Mouse (Mus musculus) embryonic facial prominence, embryonic 11.5 days (tissue): ENCODE data around the gene Thap4. TPM values are rescaled to one million over a fixed set of nuclear protein-coding genes. Genes with fewer than 3 reads are reported as not detected.

Experiments used
- ATAC-seq: fragments of 200-750 bp; cut with Nextera tagmentation; replicated peaks from 2 replicates; pipeline ENCODE4 v1.8.0; 2017; ENCODE audit warnings: low read depth; ENCODE audit not compliant: insufficient number of reproducible peaks, low FRiP score, low TSS enrichment
- DNase-seq: peaks from one replicate; pipeline ENCODE4 v3.0.0-alpha.2; 2015; ENCODE audit warnings: low spot score
- H3K27ac ChIP-seq: fragments of 300-500 bp; sonication (generic); replicated peaks from 2 replicates; pipeline ENCODE4 v1.5.1; 2014; ENCODE audit warnings: mild to moderate bottlenecking, low read depth, low read length, control low read depth
- H3K27me3 ChIP-seq: fragments of 300-500 bp; sonication (generic); 2 replicates; pipeline ENCODE4 v1.6.1; 2014; ENCODE audit warnings: mild to moderate bottlenecking, low read length, moderate library complexity, mixed read lengths; ENCODE audit not compliant: control insufficient read depth, insufficient read depth
- H3K36me3 ChIP-seq: fragments of 300-500 bp; sonication (generic); replicated peaks from 2 replicates; pipeline ENCODE4 v1.6.1; 2014; ENCODE audit warnings: low read depth, mild to moderate bottlenecking, low read length, moderate library complexity, mixed read lengths; ENCODE audit not compliant: control insufficient read depth, insufficient read depth
- H3K4me1 ChIP-seq: fragments of 300-500 bp; sonication (generic); 2 replicates; pipeline ENCODE4 v1.6.1; 2014; ENCODE audit warnings: low read length, mixed read lengths; ENCODE audit not compliant: control insufficient read depth, insufficient read depth
- H3K4me2 ChIP-seq: fragments of 300-500 bp; sonication (generic); 2 replicates; pipeline ENCODE4 v1.6.1; 2014; ENCODE audit warnings: low read depth, mild to moderate bottlenecking, control low read depth, low read length, moderate library complexity
- H3K4me3 ChIP-seq: fragments of 300-500 bp; sonication (generic); 2 replicates; pipeline ENCODE4 v1.5.1; 2014; ENCODE audit warnings: low read depth, low read length, control low read depth
- H3K9ac ChIP-seq: fragments of 300-500 bp; sonication (generic); replicated peaks from 2 replicates; pipeline ENCODE4 v1.6.1; 2014; ENCODE audit warnings: mild to moderate bottlenecking, control low read depth, low read length
- H3K9me3 ChIP-seq: fragments of 300-500 bp; sonication (generic); replicated peaks from 2 replicates; pipeline ENCODE4 v1.6.1; 2016; ENCODE audit warnings: mild to moderate bottlenecking, low read length, inconsistent platforms, mixed read lengths; ENCODE audit not compliant: control insufficient read depth
- WGBS: fragments of 180-500 bp; shearing (Covaris S2); extraction: QIAGEN DNeasy Blood & Tissue Kit; methylation state at CpG from one replicate; pipeline ENCODE4 v1.1.7; 2014; 5-methylcytosine and 5-hydroxymethylcytosine counted together
- polyA plus RNA-seq: library from polyadenylated mRNA; unstranded; fragments of >200 nt; fragmentation: Nextera tagmentation; extraction: Ambion mirVana; gene quantifications from 2 replicates; pipeline ENCODE4 v1.2.1, GENCODE M21; 2014

The Thap4 gene
- polyA plus RNA-seq = 45.3 and 45.5 TPM in 2 replicates

GRCm38 (mm10) chr1:93754573-93755290 is at the start of gene Thap4:
Gene Thap4 (minus strand): TSS chr1:93754864.
- H3K4me1 ChIP-seq = no peaks in the 10 kb centered on the region
- peaks cover 4% of the 10 kb centered on the region; the same call in 1 of the 2 replicates for H3K36me3 ChIP-seq
- H3K9ac ChIP-seq = peak within 1 kb of the TSS; percentile 84
- peak within 1 kb of the TSS; percentile 88 for H3K4me2 ChIP-seq
- peak within 1 kb of the TSS; percentile 75 for H3K27ac ChIP-seq
- H3K27me3 ChIP-seq = no peaks in the 10 kb centered on the region
- ATAC-seq (peak; percentile 92), DNase-seq (peak; percentile 90)
- under 1% methylated on average over 89 of the region's 121 CpGs for WGBS
- no peaks in the 10 kb centered on the region for H3K9me3 ChIP-seq
- peak within 1 kb of the TSS; percentile 89 for H3K4me3 ChIP-seq

GRCm38 (mm10) chr1:93803556-93804507 is 49.2 kb upstream of the Thap4 start, which contains the start of gene Ing5:
Gene Ing5 (plus strand): TSS chr1:93803965.
- Histone ChIP-seq H3K27me3 (no peaks in the 10 kb centered on the region), H3K4me2 (peak within 1 kb of the TSS; percentile 52), H3K36me3 (peaks cover under 1% of the 10 kb centered on the region; the same call in 1 of the 2 replicates), H3K27ac (peak within 1 kb of the TSS; percentile 93), H3K9ac (peak within 1 kb of the TSS; percentile 88), H3K9me3 (no peaks in the 10 kb centered on the region), H3K4me1 (peaks cover 3% of the 10 kb centered on the region; the same call in 1 of the 2 replicates), H3K4me3 (peak within 1 kb of the TSS; percentile 75)
- under 1% methylated on average over 90 of the region's 94 CpGs for WGBS
- ATAC-seq = peak; percentile 89
- peak; percentile 97 for DNase-seq

GRCm38 (mm10) chr1:93802771-93803170 is 48.1 kb upstream of the Thap4 start:
- Histone ChIP-seq H3K27me3 (no peaks in the 10 kb centered on the region), H3K9me3 (no peaks in the 10 kb centered on the region), H3K27ac (no peak overlapping the region), H3K4me1 (peaks cover 3% of the 10 kb centered on the region; the same call in 1 of the 2 replicates), H3K9ac (no peak overlapping the region), H3K36me3 (no peaks in the 10 kb centered on the region), H3K4me2 (no peak overlapping the region), H3K4me3 (no peak overlapping the region)
- DNase-seq (no peak), ATAC-seq (no peak)
- 84% methylated on average over 5 of the region's 5 CpGs for WGBS

- Histone ChIP-seq H3K4me2 (peak within 1 kb of the TSS; percentile 66), H3K36me3 (no peaks in the 10 kb centered on the region), H3K27me3 (no peaks in the 10 kb centered on the region), H3K4me3 (peak within 1 kb of the TSS; percentile 71), H3K27ac (peak within 1 kb of the TSS; percentile 72), H3K4me1 (peaks cover 3% of the 10 kb centered on the region; the same call in 1 of the 2 replicates), H3K9ac (peak within 1 kb of the TSS; percentile 83), H3K9me3 (no peaks in the 10 kb centered on the region)
- peak; percentile 50 for ATAC-seq
- peak; percentile 97 for DNase-seq
- WGBS = under 1% methylated on average over 42 of the region's 42 CpGs
Measured at GRCm38 (mm10) chr1:93801741-93802238, 47.1 kb upstream of the Thap4 start, which contains the start of gene Dtymk. Gene Dtymk (minus strand): TSS chr1:93801934.

- Histone ChIP-seq H3K4me3 (peak overlapping the region; percentile 71), H3K36me3 (no peaks in the 10 kb centered on the region), H3K9me3 (no peaks in the 10 kb centered on the region), H3K9ac (peak overlapping the region; percentile 83), H3K4me1 (peaks cover 3% of the 10 kb centered on the region; the same call in 1 of the 2 replicates), H3K27me3 (no peaks in the 10 kb centered on the region), H3K4me2 (peak overlapping the region; percentile 66), H3K27ac (no peak overlapping the region; the same call in 1 of the 2 replicates)
- ATAC-seq (no peak), DNase-seq (no peak)
- WGBS = 75% methylated on average over 21 of the region's 21 CpGs
Measured at GRCm38 (mm10) chr1:93800670-93801503, 46.2 kb upstream of the Thap4 start.

GRCm38 (mm10) chr1:93795886-93796285 is 41.2 kb upstream of the Thap4 start:
- Histone ChIP-seq H3K4me1 (no peaks in the 10 kb centered on the region), H3K27me3 (no peaks in the 10 kb centered on the region), H3K4me2 (no peak overlapping the region), H3K36me3 (peaks cover 10% of the 10 kb centered on the region), H3K4me3 (no peak overlapping the region), H3K9ac (no peak overlapping the region), H3K27ac (no peak overlapping the region), H3K9me3 (no peaks in the 10 kb centered on the region)
- DNase-seq (no peak), ATAC-seq (no peak)
- 90% methylated on average over 8 of the region's 8 CpGs for WGBS

- WGBS = 97% methylated on average over 8 of the region's 8 CpGs
- peaks cover 10% of the 10 kb centered on the region for H3K36me3 ChIP-seq
- no peak overlapping the region for H3K4me3 ChIP-seq
- H3K4me1 ChIP-seq = no peaks in the 10 kb centered on the region
- H3K9ac ChIP-seq = no peak overlapping the region
- no peaks in the 10 kb centered on the region for H3K9me3 ChIP-seq
- DNase-seq = no peak
- no peak for ATAC-seq
- no peak overlapping the region for H3K4me2 ChIP-seq
- no peaks in the 10 kb centered on the region for H3K27me3 ChIP-seq
- no peak overlapping the region for H3K27ac ChIP-seq
Measured at GRCm38 (mm10) chr1:93794526-93794925, 39.9 kb upstream of the Thap4 start.
